Mouse (Mus musculus) neural tube, embryonic 15.5 days (tissue): ENCODE measurements around the gene Dhx29. TPM values are rescaled to one million over a fixed set of nuclear protein-coding genes. Genes with fewer than 3 reads are reported as not detected.
"Not testable (repeated sequence)": the region's sequence is repeated elsewhere in the genome, so short reads cannot be mapped to it uniquely, and the experiment has no call there.

Experiments used
- ATAC-seq: fragments of 200-750 bp; cut with Nextera tagmentation; 2 replicates; pipeline ENCODE4 v1.8.0; 2017; ENCODE audit warnings: mild to moderate bottlenecking, moderate TSS enrichment, moderate library complexity; ENCODE audit not compliant: low FRiP score
- H3K27ac ChIP-seq: fragments of 300-500 bp; sonication (generic); replicated peaks from 2 replicates; pipeline ENCODE4 v1.5.1; 2015; ENCODE audit warnings: mild to moderate bottlenecking, inconsistent platforms
- H3K27me3 ChIP-seq: fragments of 300-500 bp; sonication (generic); replicated peaks from 2 replicates; pipeline ENCODE4 v1.6.1; 2015; ENCODE audit warnings: inconsistent platforms
- H3K36me3 ChIP-seq: fragments of 300-500 bp; sonication (generic); 2 replicates; pipeline ENCODE4 v1.6.1; 2015; ENCODE audit warnings: inconsistent platforms
- H3K4me1 ChIP-seq: fragments of 300-500 bp; sonication (generic); 2 replicates; pipeline ENCODE4 v1.6.1; 2015; ENCODE audit warnings: inconsistent platforms
- H3K4me2 ChIP-seq: fragments of 300-500 bp; sonication (generic); 2 replicates; pipeline ENCODE4 v1.6.1; 2015; ENCODE audit warnings: inconsistent platforms, mild to moderate bottlenecking, moderate library complexity
- H3K4me3 ChIP-seq: fragments of 300-500 bp; sonication (generic); replicated peaks from 2 replicates; pipeline ENCODE4 v1.5.1; 2015; ENCODE audit warnings: mild to moderate bottlenecking, inconsistent platforms
- H3K9ac ChIP-seq: fragments of 300-500 bp; sonication (generic); replicated peaks from 2 replicates; pipeline ENCODE4 v1.6.1; 2015; ENCODE audit warnings: mild to moderate bottlenecking, inconsistent platforms
- H3K9me3 ChIP-seq: fragments of 300-500 bp; sonication (generic); replicated peaks from 2 replicates; pipeline ENCODE4 v1.6.1; 2016; ENCODE audit warnings: inconsistent platforms
- WGBS: fragments of 180-500 bp; shearing (Covaris S2); methylation state at CpG from one replicate; pipeline ENCODE4 v1.1.7; 2015; ENCODE audit warnings: mixed read lengths; 5-methylcytosine and 5-hydroxymethylcytosine counted together
- polyA plus RNA-seq: library from polyadenylated mRNA; unstranded; fragments of >200 nt; fragmentation: Nextera tagmentation; extraction: Ambion mirVana; gene quantifications from 2 replicates; pipeline ENCODE4 v1.2.1, GENCODE M21; 2015

The Dhx29 gene
- polyA plus RNA-seq, 1 experiment from 2014 or later = 35.2 TPM

DNA sequence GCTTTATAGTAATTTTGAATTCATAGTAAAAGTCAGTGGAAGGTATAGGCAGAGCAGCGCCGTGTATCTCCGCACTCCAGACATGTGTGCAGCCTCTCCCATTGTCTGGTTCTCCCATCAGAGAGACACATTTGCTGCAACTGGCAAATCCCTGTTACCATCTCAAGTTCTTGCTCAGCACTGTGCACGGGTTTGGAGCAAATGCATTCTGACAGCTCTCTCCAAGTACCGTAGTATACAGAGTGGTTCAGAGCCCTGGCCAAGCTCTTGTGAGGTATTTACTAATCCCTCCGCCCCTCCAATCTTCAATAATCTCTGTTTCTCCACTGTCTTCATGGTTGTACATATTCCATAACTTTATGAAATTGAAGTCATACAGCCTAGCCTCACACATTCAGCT, 85.4 kb downstream of the Dhx29 start:
- H3K4me1 ChIP-seq = no peaks in the 10 kb centered on the region
- WGBS = 84% methylated on average over 6 of the region's 6 CpGs
- H3K36me3 ChIP-seq = no peaks in the 10 kb centered on the region
- no peak overlapping the region for H3K27ac ChIP-seq
- H3K4me3 ChIP-seq = no peak overlapping the region
- H3K9ac ChIP-seq = no peak overlapping the region
- no peaks in the 10 kb centered on the region for H3K9me3 ChIP-seq
- H3K4me2 ChIP-seq = no peak overlapping the region
- ATAC-seq = no peak
- no peaks in the 10 kb centered on the region for H3K27me3 ChIP-seq

DNA sequence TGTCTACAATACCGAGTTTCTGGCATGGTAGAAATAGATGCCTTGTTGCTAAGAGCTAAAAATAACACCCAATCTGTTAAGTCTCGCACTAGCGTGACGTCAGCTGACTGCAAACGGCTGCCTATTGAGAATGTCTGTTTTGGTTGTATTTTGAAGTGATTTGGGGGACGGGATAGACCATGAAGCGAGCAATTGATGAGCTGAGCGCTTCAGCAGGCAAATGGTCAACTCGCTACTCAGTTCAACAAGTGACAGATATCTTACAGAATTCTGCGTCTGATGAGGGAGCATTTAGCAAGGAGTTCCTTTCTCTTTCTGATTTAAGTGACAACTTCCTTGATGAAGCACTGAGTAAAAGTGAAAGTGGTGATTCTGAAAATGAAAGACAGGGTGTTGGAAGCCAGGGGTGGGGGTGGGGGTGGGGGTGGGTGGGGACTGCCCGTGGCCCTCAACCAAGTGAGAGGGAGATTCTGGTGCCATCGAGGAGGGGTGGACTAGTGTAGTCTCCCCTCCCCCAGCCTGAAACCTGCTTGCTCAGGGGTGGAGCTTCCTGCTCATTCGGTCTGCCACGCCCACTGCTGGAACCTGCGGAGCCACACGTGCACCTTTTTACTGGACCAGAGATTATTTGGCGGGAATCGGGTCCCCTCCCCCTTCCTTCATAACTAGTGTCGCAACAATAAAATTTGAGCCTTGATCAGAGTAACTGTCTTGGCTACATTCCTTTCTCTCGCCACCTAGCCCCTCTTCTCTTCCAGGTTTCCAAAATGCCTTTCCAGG, 86.1 kb downstream of the Dhx29 start:
- H3K9ac ChIP-seq, H3K27me3 ChIP-seq, H3K36me3 ChIP-seq, H3K27ac ChIP-seq, ATAC-seq, H3K4me3 ChIP-seq, H3K4me1 ChIP-seq, H3K4me2 ChIP-seq, H3K9me3 ChIP-seq: not testable (repeated sequence)
- WGBS = 60% methylated on average over 20 of the region's 20 CpGs

Other genes starting within 250 kb of the Dhx29 start
- 73.3 and 77.0 TPM in 2 replicates for gene Plpp1, start 126.7 kb upstream of the Dhx29 start, polyA plus RNA-seq
- 56.0 and 59.6 TPM in 2 replicates for gene Mtrex, start 56 bp upstream of the Dhx29 start, polyA plus RNA-seq
- 0.13 and 0.37 TPM in 2 replicates for gene Ccno, start 60.3 kb downstream of the Dhx29 start, polyA plus RNA-seq
- gene Mcidas, start 66.4 kb downstream of the Dhx29 start, polyA plus RNA-seq = 0.08 and 0.11 TPM in 2 replicates
- gene Cdc20b, start 107.7 kb downstream of the Dhx29 start, polyA plus RNA-seq = not detected in 2 replicates
- gene Gpx8, start 119.0 kb downstream of the Dhx29 start, polyA plus RNA-seq = 59.3 and 62.5 TPM in 2 replicates
- gene Gzma, start 173.5 kb downstream of the Dhx29 start, polyA plus RNA-seq = 92.2 TPM in 1 of 2 replicates, not detected in the other